Mouse (Mus musculus) MEL (cell line): ENCODE measurements at regions not wholly inside any gene's neighbourhood (a gene's known extent, or its start where the extent isn't known, plus 50 kb on each side); places are given as distances from the start of the nearest gene placed in this dataset.

Experiments
- MAFK ChIP-seq: IDR thresholded peaks from 2 replicates; pipeline ENCODE4 v1.6.1; 2011; ENCODE audit warnings: low read depth, mild to moderate bottlenecking, low read length, improper control_type of control experiment, borderline replicate concordance
- MAX ChIP-seq: IDR thresholded peaks from 2 replicates; pipeline ENCODE4 v1.6.1; 2011; ENCODE audit warnings: low read length, improper control_type of control experiment
- MEF2A ChIP-seq: IDR thresholded peaks from 2 replicates; pipeline ENCODE4 v1.6.1; 2014; ENCODE audit warnings: low read depth, mild to moderate bottlenecking, inconsistent platforms, low read length, improper control_type of control experiment; ENCODE audit not compliant: poor library complexity, insufficient replicate concordance, severe bottlenecking; ENCODE audit errors: extremely low read depth
- RCOR1 ChIP-seq: IDR thresholded peaks from 2 replicates; pipeline ENCODE4 v1.6.1; 2012; ENCODE audit warnings: low read depth, mild to moderate bottlenecking, inconsistent platforms, low read length, improper control_type of control experiment
- TAL1 ChIP-seq: IDR thresholded peaks from 2 replicates; pipeline ENCODE4 v1.6.1; 2012; ENCODE audit warnings: mild to moderate bottlenecking, inconsistent platforms, low read length, moderate library complexity, mixed read lengths
- TCF12 ChIP-seq: IDR thresholded peaks from 2 replicates; pipeline ENCODE4 v1.6.1; 2014; ENCODE audit warnings: low read depth, mild to moderate bottlenecking, inconsistent platforms, low read length, improper control_type of control experiment, moderate library complexity
- USF2 ChIP-seq, 2 experiments: IDR thresholded peaks; 2 replicates each; pipeline ENCODE4 v1.6.1; 2011 to 2012; ENCODE audit warnings: improper control_type of control experiment in 2 of 2, low read length in 2 of 2, borderline replicate concordance in 1 of 2, inconsistent platforms in 1 of 2, low read depth in 1 of 2, mild to moderate bottlenecking in 1 of 2; ENCODE audit not compliant: insufficient read depth in 1 of 2
- ZC3H11A ChIP-seq: IDR thresholded peaks from 2 replicates; pipeline ENCODE4 v1.6.1; 2012; ENCODE audit warnings: low read depth, mild to moderate bottlenecking, inconsistent platforms, low read length, improper control_type of control experiment

GRCm38 (mm10) chr16:20824226-20824625 lies 89.9 kb upstream of the Thpo start:
- TF ChIP-seq MAX (no peak), TCF12 (no peak), ZC3H11A (no peak), MEF2A (no peak), MAFK (no peak), RCOR1 (no peak), TAL1 (no peak), USF2 (IDR thresholded peaks at IDR 0.05; ENCODE audit: borderline replicate concordance in 1 of 2, insufficient read depth in 1 of 2, low read depth in 1 of 2, low read length in 2 of 2) (no peak)
